Mouse (Mus musculus) heart, embryonic 13.5 days (tissue): Measurements from ENCODE around the gene Exo5. TPM values are rescaled to one million over a fixed set of nuclear protein-coding genes. Genes with fewer than 3 reads are reported as not detected.

Source experiments
- ATAC-seq: fragments of 200-750 bp; cut with Nextera tagmentation; 2 replicates; pipeline ENCODE4 v1.8.0; 2017; ENCODE audit warnings: moderate TSS enrichment; ENCODE audit not compliant: insufficient number of reproducible peaks, low FRiP score, low TSS enrichment; ENCODE audit errors: extremely low read depth
- H3K27ac ChIP-seq: fragments of 300-500 bp; sonication (generic); replicated peaks from 2 replicates; pipeline ENCODE4 v1.5.1; 2015; ENCODE audit warnings: moderate library complexity, mild to moderate bottlenecking, inconsistent platforms
- H3K27me3 ChIP-seq: fragments of 300-500 bp; sonication (generic); replicated peaks from 2 replicates; pipeline ENCODE4 v1.6.1; 2015; ENCODE audit warnings: mild to moderate bottlenecking, inconsistent platforms
- H3K36me3 ChIP-seq: fragments of 300-500 bp; sonication (generic); 2 replicates; pipeline ENCODE4 v1.6.1; 2015; ENCODE audit warnings: mild to moderate bottlenecking, inconsistent platforms
- H3K4me1 ChIP-seq: fragments of 300-500 bp; sonication (generic); 2 replicates; pipeline ENCODE4 v1.6.1; 2015; ENCODE audit warnings: inconsistent platforms
- H3K4me2 ChIP-seq: fragments of 300-500 bp; sonication (generic); 2 replicates; pipeline ENCODE4 v1.6.1; 2015; ENCODE audit warnings: inconsistent platforms, mild to moderate bottlenecking, moderate library complexity
- H3K4me3 ChIP-seq: fragments of 300-500 bp; sonication (generic); 2 replicates; pipeline ENCODE4 v1.5.1; 2015; ENCODE audit warnings: moderate library complexity, mild to moderate bottlenecking, inconsistent platforms
- H3K9ac ChIP-seq: fragments of 300-500 bp; sonication (generic); 2 replicates; pipeline ENCODE4 v1.6.1; 2015; ENCODE audit warnings: inconsistent platforms, mild to moderate bottlenecking, moderate library complexity
- H3K9me3 ChIP-seq: fragments of 300-500 bp; sonication (generic); 2 replicates; pipeline ENCODE4 v1.6.1; 2016; ENCODE audit warnings: inconsistent platforms
- WGBS: fragments of 180-500 bp; shearing (Covaris S2); methylation state at CpG from one replicate; pipeline ENCODE4 v1.1.7; 2015; ENCODE audit warnings: mixed read lengths; 5-methylcytosine and 5-hydroxymethylcytosine counted together
- polyA plus RNA-seq: library from polyadenylated mRNA; unstranded; fragments of >200 nt; fragmentation: Nextera tagmentation; extraction: Ambion mirVana; gene quantifications from 2 replicates; pipeline ENCODE4 v1.2.1, GENCODE M21; 2015

Gene Exo5
- polyA plus RNA-seq, 1 experiment from 2014 or later, result 10.4 TPM

DNA sequence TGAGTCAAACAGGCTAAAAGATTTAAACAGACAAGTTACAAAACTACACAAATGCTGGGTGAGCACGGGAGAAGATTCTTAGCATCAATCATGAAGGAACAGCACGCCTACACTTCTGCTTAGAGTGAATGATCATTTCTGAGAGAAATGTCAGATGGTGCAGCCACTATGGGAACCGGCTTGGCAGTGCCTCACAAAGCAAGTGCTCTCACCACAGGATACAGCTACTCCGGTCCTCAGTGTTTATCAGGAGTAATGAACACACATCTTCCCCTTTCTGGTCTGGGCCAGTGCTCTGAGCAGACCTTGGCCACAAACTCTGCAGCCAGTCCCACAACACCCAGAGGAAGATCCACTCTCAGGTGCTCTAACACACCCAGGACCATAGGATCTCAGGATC is 20.3 kb downstream of the Exo5 start:
- no peaks in the 10 kb centered on the region for H3K4me1 ChIP-seq
- H3K9ac ChIP-seq, result no peak overlapping the region
- H3K4me2 ChIP-seq, result no peak overlapping the region
- H3K27me3 ChIP-seq, result peaks cover 7% of the 10 kb centered on the region; the same call in 1 of the 2 replicates
- no peak for ATAC-seq
- H3K4me3 ChIP-seq, result no peak overlapping the region
- no peaks in the 10 kb centered on the region for H3K9me3 ChIP-seq
- 51% methylated on average over 4 of the region's 4 CpGs for WGBS
- no peaks in the 10 kb centered on the region for H3K36me3 ChIP-seq
- no peak overlapping the region for H3K27ac ChIP-seq

GRCm38 (mm10) chr4:120895810-120896584 is 28.8 kb downstream of the Exo5 start:
- H3K36me3 ChIP-seq, result no peaks in the 10 kb centered on the region
- H3K4me3 ChIP-seq, result no peak overlapping the region
- H3K27ac ChIP-seq, result no peak overlapping the region
- no peak overlapping the region for H3K9ac ChIP-seq
- 64% methylated on average over 7 of the region's 7 CpGs for WGBS
- H3K27me3 ChIP-seq, result peaks cover 24% of the 10 kb centered on the region
- H3K4me1 ChIP-seq, result no peaks in the 10 kb centered on the region
- ATAC-seq, result no peak
- H3K4me2 ChIP-seq, result no peak overlapping the region
- H3K9me3 ChIP-seq, result no peaks in the 10 kb centered on the region

DNA sequence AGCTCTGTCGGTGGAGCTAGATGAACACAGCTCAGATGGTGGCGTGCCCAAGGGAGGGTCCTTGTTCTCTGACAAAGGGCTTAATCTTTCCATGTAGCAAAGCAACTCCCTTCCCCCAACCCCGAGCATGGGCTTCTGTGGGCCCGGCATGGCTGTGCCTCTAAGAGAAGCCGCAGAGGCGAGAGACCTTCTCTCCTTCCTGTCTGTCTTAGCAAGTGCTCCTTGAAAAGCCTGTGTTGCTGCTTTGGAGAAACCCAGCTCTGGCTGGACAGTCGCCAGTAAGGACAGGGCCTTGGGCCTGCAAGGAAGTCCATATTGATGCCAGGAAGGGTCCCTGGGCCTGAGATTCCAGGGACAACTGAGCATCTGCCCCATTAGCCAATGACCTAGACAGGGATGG is 29.6 kb downstream of the Exo5 start:
- Histone ChIP-seq H3K27ac (no peak overlapping the region), H3K9me3 (no peaks in the 10 kb centered on the region), H3K4me1 (no peaks in the 10 kb centered on the region), H3K36me3 (no peaks in the 10 kb centered on the region), H3K27me3 (peaks cover 24% of the 10 kb centered on the region), H3K4me2 (no peak overlapping the region), H3K4me3 (no peak overlapping the region), H3K9ac (no peak overlapping the region)
- ATAC-seq, result no peak
- WGBS, result 70% methylated on average over 7 of the region's 7 CpGs

DNA sequence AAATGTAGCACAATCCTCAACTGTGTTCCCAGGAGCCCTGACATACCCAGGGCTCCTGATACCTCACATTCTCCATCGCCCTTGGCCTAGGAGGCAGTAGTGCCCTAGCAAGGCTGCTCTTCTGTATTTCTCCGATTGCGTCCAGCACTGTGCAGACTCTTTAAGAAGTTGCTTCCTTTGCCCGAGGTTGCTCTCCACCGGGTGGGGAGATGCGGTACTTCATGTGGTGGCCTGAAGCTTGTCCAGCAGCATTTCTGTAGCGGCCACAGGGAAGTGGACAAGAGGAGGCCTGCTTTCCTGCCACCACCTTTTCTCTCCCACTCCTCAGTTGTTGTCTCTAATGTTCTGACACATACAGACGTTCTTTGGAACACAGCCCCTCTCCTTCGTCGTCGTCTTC is 30.2 kb downstream of the Exo5 start:
- H3K4me2 ChIP-seq, result no peak overlapping the region
- 73% methylated on average over 11 of the region's 11 CpGs for WGBS
- H3K4me3 ChIP-seq, result no peak overlapping the region
- no peak overlapping the region for H3K27ac ChIP-seq
- no peaks in the 10 kb centered on the region for H3K36me3 ChIP-seq
- H3K4me1 ChIP-seq, result no peaks in the 10 kb centered on the region
- peaks cover 24% of the 10 kb centered on the region for H3K27me3 ChIP-seq
- H3K9me3 ChIP-seq, result no peaks in the 10 kb centered on the region
- H3K9ac ChIP-seq, result no peak overlapping the region
- ATAC-seq, result no peak

DNA sequence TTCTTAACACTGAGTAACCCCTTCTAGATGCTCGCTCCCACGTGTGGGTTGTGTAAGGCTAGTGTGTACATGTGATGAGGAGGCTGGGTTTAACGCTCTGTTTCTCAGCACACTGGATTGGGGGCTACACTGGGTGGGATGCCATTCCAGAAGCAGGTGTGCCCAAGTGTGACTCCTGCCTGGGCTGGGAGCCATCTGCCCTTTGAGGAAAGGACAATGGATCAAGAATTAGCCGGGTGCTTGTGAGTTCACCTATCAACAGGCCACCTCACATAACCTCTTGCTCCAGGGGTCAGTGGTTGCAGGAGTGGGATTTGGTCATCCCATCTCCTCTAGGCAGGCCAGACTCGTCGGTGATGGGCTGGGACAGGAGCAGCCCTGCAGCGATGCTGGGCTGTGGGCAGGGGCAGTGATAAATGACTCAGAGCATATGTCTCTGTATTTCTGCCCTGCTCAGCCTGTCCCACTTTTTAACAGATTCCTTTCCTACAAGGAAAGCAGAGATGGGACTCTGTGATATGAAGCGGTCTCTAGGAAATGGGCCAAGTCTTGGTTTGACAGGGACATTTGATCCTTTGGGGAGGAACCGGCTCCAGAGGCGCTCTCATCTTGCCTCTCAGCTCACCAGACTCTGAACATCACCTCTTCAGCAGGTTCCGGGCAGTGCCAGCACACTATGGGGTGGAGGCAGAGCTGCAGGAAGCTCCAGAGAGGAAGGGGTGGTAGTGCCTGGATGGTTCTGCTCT is 31.0 kb downstream of the Exo5 start:
- no peaks in the 10 kb centered on the region for H3K4me1 ChIP-seq
- no peak overlapping the region for H3K9ac ChIP-seq
- H3K4me3 ChIP-seq, result no peak overlapping the region
- 59% methylated on average over 11 of the region's 11 CpGs for WGBS
- H3K27me3 ChIP-seq, result peaks cover 27% of the 10 kb centered on the region
- H3K4me2 ChIP-seq, result no peak overlapping the region
- H3K27ac ChIP-seq, result no peak overlapping the region
- no peak for ATAC-seq
- no peaks in the 10 kb centered on the region for H3K9me3 ChIP-seq
- H3K36me3 ChIP-seq, result no peaks in the 10 kb centered on the region

DNA sequence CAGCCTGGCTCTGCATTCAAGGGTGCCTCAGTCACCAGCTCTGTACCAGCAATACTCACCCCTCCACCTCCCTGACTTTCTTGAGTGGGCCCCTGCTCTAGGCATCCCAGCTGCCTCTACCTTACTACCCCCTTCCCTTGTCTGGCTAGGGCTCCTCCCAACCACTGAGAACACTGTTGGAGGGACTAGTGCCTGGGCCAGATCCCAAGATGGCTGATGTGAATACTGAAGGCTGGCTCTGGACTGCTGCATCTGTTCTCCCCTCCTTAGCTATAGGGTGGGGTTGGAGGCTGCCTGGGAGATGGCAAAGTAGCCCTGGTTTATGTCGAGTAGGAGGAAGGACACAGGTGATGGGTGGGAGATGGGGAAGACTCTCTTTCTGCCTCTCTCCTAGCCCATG is 32.3 kb downstream of the Exo5 start:
- Histone ChIP-seq H3K4me2 (no peak overlapping the region), H3K9me3 (no peaks in the 10 kb centered on the region), H3K9ac (no peak overlapping the region), H3K27me3 (peaks cover 27% of the 10 kb centered on the region), H3K36me3 (no peaks in the 10 kb centered on the region), H3K4me1 (no peaks in the 10 kb centered on the region), H3K4me3 (no peak overlapping the region), H3K27ac (no peak overlapping the region)
- 42% methylated on average over 1 of the region's 1 CpGs for WGBS
- no peak for ATAC-seq

GRCm38 (mm10) chr4:120891960-120892359 is 32.9 kb downstream of the Exo5 start:
- Histone ChIP-seq H3K27me3 (peaks cover 29% of the 10 kb centered on the region), H3K9me3 (no peaks in the 10 kb centered on the region), H3K4me2 (no peak overlapping the region), H3K36me3 (no peaks in the 10 kb centered on the region), H3K4me1 (no peaks in the 10 kb centered on the region), H3K9ac (no peak overlapping the region), H3K27ac (no peak overlapping the region), H3K4me3 (no peak overlapping the region)
- no peak for ATAC-seq

- WGBS, result 65% methylated on average over 11 of the region's 11 CpGs
- H3K27ac ChIP-seq, result no peak overlapping the region
- no peaks in the 10 kb centered on the region for H3K36me3 ChIP-seq
- ATAC-seq, result no peak
- H3K4me3 ChIP-seq, result no peak overlapping the region
- peaks cover 7% of the 10 kb centered on the region for H3K4me1 ChIP-seq
- no peak overlapping the region for H3K9ac ChIP-seq
- H3K27me3 ChIP-seq, result peaks cover 34% of the 10 kb centered on the region
- H3K9me3 ChIP-seq, result no peaks in the 10 kb centered on the region
- no peak overlapping the region for H3K4me2 ChIP-seq
These were observed 33.9 kb downstream of the Exo5 start for GRCm38 (mm10) chr4:120890754-120891440.

DNA sequence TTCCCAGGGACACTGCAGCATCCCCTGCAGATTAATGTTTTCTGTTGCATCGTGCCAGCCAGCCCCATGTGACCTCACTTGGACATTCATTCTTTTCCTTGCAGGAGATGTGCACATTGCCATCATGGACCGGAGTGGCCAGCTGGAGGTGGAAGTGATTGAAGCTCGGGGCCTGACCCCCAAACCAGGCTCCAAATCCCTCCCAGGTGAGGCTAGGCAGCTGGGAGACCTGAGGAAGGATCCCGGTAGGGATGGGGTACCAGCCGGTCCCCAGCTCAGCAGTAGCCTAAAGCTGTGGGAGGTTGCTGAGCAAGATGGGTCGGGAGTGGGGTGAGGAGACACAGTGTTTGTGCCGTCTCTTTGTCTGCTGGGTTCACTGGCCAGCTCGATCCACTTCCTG is 35.9 kb downstream of the Exo5 start:
- Histone ChIP-seq H3K27ac (no peak overlapping the region), H3K4me1 (peaks cover 17% of the 10 kb centered on the region), H3K4me3 (no peak overlapping the region), H3K36me3 (no peaks in the 10 kb centered on the region), H3K27me3 (peaks cover 32% of the 10 kb centered on the region), H3K9me3 (no peaks in the 10 kb centered on the region), H3K9ac (no peak overlapping the region), H3K4me2 (no peak overlapping the region)
- no peak for ATAC-seq
- WGBS, result 66% methylated on average over 8 of the region's 8 CpGs

DNA sequence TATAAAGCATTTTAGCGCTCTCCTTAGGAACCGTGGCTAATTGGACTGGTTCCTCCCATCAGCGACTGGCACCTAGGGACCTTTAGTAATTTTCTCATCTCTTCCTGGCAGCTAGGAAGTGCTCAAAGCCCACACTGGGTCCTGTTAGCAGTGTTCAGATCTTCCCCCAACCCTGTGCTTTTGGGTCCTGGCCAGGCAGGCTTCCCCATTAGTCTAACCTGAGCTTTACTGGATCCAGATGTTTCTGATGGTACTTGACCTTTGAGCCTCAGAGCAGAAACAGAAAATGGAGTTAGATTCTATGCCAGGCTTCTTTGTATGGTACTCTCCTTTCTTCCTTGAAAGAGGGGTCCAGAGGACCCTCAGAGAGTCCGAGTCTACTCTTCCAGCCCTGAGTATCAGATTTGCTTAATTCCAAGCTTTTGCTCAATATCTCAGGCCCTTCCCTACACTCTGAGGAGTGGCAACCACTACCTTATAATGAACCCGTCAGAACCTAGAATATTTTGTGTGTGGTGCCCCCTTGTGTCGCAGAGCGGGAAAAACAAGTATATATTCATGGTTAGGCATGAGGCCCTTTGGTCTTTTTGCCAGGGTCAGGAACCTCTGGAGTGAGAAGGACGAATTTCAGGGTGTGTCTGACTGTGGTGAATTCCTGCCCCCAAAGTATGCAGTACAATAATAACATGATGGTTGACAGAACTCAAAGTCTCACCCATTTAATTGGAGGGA is 37.3 kb downstream of the Exo5 start:
- H3K36me3 ChIP-seq, result no peaks in the 10 kb centered on the region
- WGBS, result 25% methylated on average over 8 of the region's 8 CpGs
- H3K9me3 ChIP-seq, result no peaks in the 10 kb centered on the region
- no peak overlapping the region for H3K9ac ChIP-seq
- no peak overlapping the region for H3K4me2 ChIP-seq
- peaks cover 17% of the 10 kb centered on the region for H3K4me1 ChIP-seq
- ATAC-seq, result no peak
- no peak overlapping the region for H3K4me3 ChIP-seq
- peaks cover 25% of the 10 kb centered on the region for H3K27me3 ChIP-seq
- H3K27ac ChIP-seq, result no peak overlapping the region

GRCm38 (mm10) chr4:120886811-120887210 is 38.0 kb downstream of the Exo5 start:
- peaks cover 17% of the 10 kb centered on the region for H3K4me1 ChIP-seq
- H3K4me2 ChIP-seq, result no peak overlapping the region
- H3K36me3 ChIP-seq, result no peaks in the 10 kb centered on the region
- no peak overlapping the region for H3K9ac ChIP-seq
- no peak overlapping the region for H3K4me3 ChIP-seq
- peaks cover 22% of the 10 kb centered on the region for H3K27me3 ChIP-seq
- 70% methylated on average over 5 of the region's 5 CpGs for WGBS
- H3K9me3 ChIP-seq, result no peaks in the 10 kb centered on the region
- H3K27ac ChIP-seq, result no peak overlapping the region
- ATAC-seq, result no peak
